Mouse (Mus musculus): Measurements from ENCODE around the gene Enpep.

- no peak for TF ChIP-seq CTCF (conservative IDR thresholded peaks at IDR 0.05; ENCODE audit: insufficient read depth, insufficient read length, low read depth, low read length)
- no peak for TF ChIP-seq POLR2A (IDR thresholded peaks at IDR 0.05; ENCODE audit: low read depth, low read length)
Measured at GRCm38 (mm10) chr3:129295883-129296282, 36.6 kb downstream of the Enpep start.

Data from kidney, adult 2 months (tissue).